Comparison of ENCODE assay signal across 7 mouse cellular contexts in the genomic region with DNA sequence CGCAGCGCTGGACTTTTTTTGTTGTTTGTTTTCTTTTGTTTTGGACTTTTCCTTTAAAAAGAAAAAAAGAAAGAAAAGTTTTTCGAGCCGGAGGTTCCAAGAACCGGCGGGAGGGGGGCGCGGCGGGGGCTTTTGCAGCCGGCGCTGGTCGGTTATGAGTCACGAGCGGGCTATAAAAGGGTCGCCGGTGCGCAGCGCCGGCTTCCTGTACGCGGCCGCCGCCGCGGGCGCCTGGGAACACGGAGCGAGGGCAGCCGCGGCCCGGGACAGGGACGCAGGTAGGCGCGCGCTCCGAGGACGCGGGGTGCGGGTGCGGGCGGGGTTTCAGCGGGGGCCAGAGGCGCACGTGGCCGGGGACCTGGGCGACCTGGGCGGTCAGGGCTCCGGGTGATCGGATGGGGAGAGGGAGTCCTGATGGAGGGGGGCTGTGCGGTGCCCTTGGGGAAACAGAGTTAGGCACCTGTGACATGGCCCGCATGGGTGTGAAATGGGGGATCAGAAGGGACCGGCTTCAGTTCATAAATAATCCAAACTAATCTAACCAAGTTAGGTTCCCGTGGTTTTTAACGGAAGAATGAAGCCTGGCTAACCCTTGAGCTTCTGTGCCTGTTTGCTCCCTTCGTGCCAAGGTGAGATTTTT. TPM values are rescaled to one million over a fixed set of nuclear protein-coding genes. Genes with fewer than 3 reads are reported as not detected.
DNase-seq lines count a peak whose midpoint lies in the region; TF ChIP-seq lines count a peak whose summit lies in the region.

No protein-coding gene starts in this region.

- no peak for TF ChIP-seq CTCF in cortical plate, adult 2 months (IDR thresholded peaks at IDR 0.05; ENCODE audit: extremely low read depth, insufficient read depth, low read length)

- no peak for TF ChIP-seq POLR2A in cortical plate, adult 2 months (IDR thresholded peaks at IDR 0.05; ENCODE audit: extremely low read depth, insufficient read depth, low read length)

- peak; percentile 35 for DNase-seq in R1 (ENCODE audit: low read depth, low spot score)
- peak; percentile 21 to 39 for DNase-seq in heart, adult 9 months (ENCODE audit: low spot score in 2 of 2)
- peak; percentile 13 to 34 for DNase-seq in kidney, adult 8-10 months
- peak; percentile 71 for DNase-seq in lung, postnatal 10 days
- DNase-seq in ovary, postnatal 14 days (ENCODE audit: low spot score), result peak; percentile 31
- DNase-seq in urinary bladder, postnatal 14 days (ENCODE audit: low spot score), result peak; percentile 60

- no peaks in the 10 kb centered on the region for H3K4me1 ChIP-seq in cortical plate, adult 2 months (ENCODE audit: control insufficient read depth, insufficient read depth, low read length)

- no peak overlapping the region for H3K27ac ChIP-seq in cortical plate, adult 2 months (ENCODE audit: insufficient read depth, low read length)

- peak overlapping the region; percentile 5; the same call in 1 of the 2 replicates for H3K4me3 ChIP-seq in cortical plate, adult 2 months (ENCODE audit: insufficient read depth, low read length)

RNA-seq across cellular contexts. Expression of a gene that starts 32.3 kb away (rescaled TPM):
- 19.7 and 20.6 TPM in 2 replicates for polyA plus RNA-seq in cortical plate, adult 2 months (2012; rRNA removed)
